Comparison of ENCODE assay signal across 19 mouse cellular contexts in the genomic region with DNA sequence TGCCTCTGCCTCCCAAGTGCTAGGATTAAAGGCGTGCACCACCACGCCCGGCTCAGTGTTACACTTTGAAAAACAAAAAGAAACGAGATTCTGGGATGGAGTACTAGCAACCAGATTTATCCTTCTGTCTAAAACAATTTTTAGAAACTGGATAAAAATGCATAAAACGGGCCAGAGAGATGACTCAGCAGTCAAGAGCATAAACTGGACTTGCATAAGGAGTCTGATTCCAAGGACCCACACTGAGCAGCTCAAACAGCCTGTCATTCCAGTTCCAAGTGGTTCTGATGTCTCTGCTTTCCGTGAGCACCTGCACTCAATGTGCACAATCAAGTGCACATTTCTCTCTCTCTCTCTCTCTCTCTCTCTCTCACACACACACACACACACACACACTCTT. TPM values are rescaled to one million over a fixed set of nuclear protein-coding genes. Genes with fewer than 3 reads are reported as not detected.
DNase-seq lines count a peak whose midpoint lies in the region; ATAC-seq and TF ChIP-seq lines count a peak whose summit lies in the region.
"Had no signal": no experiment of that assay in that cellular context is flagged by ENCODE, and none has a peak within 500 bp of the region (broad histone marks: within the 10 kb centered on the region; RNA-seq: fewer than 3 reads in every experiment).

No protein-coding gene starts in this region.

- no peak overlapping the region for H3K4me3 ChIP-seq in ES-E14 (ENCODE audit: insufficient read depth in 1 of 2, low read depth in 1 of 2, low read length in 2 of 2, poor library complexity in 1 of 2, severe bottlenecking in 1 of 2)
- no peak overlapping the region for H3K4me3 ChIP-seq in kidney, embryonic 16.5 days (ENCODE audit: low read length)
- H3K4me3 ChIP-seq: hindbrain, embryonic 13.5 days; liver, embryonic 15.5 days; stomach, embryonic 15.5 days had no signal

- H3K36me3 ChIP-seq in ES-E14 (ENCODE audit: control insufficient read depth, insufficient read depth, low read length, poor library complexity, severe bottlenecking), result peaks cover 2% of the 10 kb centered on the region; the same call in 1 of the 2 replicates
- H3K36me3 ChIP-seq in kidney, embryonic 16.5 days (ENCODE audit: insufficient read depth, low read length), result peaks cover 18% of the 10 kb centered on the region

- H3K9me3 ChIP-seq in ES-E14 (ENCODE audit: control insufficient read depth, insufficient read depth, low read depth, low read length), result no peaks in the 10 kb centered on the region
- H3K9me3 ChIP-seq in kidney, embryonic 16.5 days (ENCODE audit: low read length), result 0 out of 2 replicates have a peak, but pooled peaks cover 2% of the 10 kb centered on the region
- H3K9me3 ChIP-seq: hindbrain, embryonic 13.5 days; liver, embryonic 15.5 days; stomach, embryonic 15.5 days had no signal

- WGBS in kidney, embryonic 16.5 days, result 90% methylated on average over 6 of the region's 6 CpGs

- no peaks in the 10 kb centered on the region for H3K4me1 ChIP-seq in ES-E14 (ENCODE audit: control insufficient read depth in 2 of 2, insufficient read depth in 2 of 2, low read length in 2 of 2, poor library complexity in 1 of 2)
- H3K4me1 ChIP-seq in kidney, embryonic 16.5 days (ENCODE audit: insufficient read depth, low read length), result no peaks in the 10 kb centered on the region
- H3K4me1 ChIP-seq: hindbrain, embryonic 13.5 days; liver, embryonic 15.5 days; stomach, embryonic 15.5 days had no signal

- intact Hi-C loops in left cerebral cortex, postnatal 10 days (cut with DNase I), result no loop called here

- no peak overlapping the region for H3K27ac ChIP-seq in ES-E14 (ENCODE audit: insufficient read depth, low read depth, low read length, poor library complexity, severe bottlenecking)
- H3K27ac ChIP-seq in kidney, embryonic 16.5 days (ENCODE audit: low read length), result no peak overlapping the region
- H3K27ac ChIP-seq: hindbrain, embryonic 13.5 days; liver, embryonic 15.5 days; macrophage; stomach, embryonic 15.5 days had no signal

- no peaks in the 10 kb centered on the region for H3K27me3 ChIP-seq in kidney, embryonic 16.5 days (ENCODE audit: insufficient read depth, low read length)
- H3K27me3 ChIP-seq: hindbrain, embryonic 13.5 days; liver, embryonic 15.5 days; stomach, embryonic 15.5 days had no signal

- no peak overlapping the region; the same call in 1 of the 2 replicates for H3K9ac ChIP-seq in ES-E14 (ENCODE audit: insufficient read depth, low read depth, low read length, poor library complexity, severe bottlenecking)
- no peak overlapping the region for H3K9ac ChIP-seq in kidney, embryonic 16.5 days (replicated peaks; ENCODE audit: low read length)
- H3K9ac ChIP-seq: hindbrain, embryonic 13.5 days; liver, embryonic 15.5 days; stomach, embryonic 15.5 days had no signal

- ATAC-seq in kidney, embryonic 16.5 days (ENCODE audit: low FRiP score, low TSS enrichment), result no peak
- ATAC-seq: intestine, postnatal 0 days had no signal

- in situ Hi-C loops in ES-E14 (cut with MboI; ENCODE audit: low sequenced_read_pairs in 2 of 2, unreplicated experiment in 2 of 2), result no loop called here

- H3K4me2 ChIP-seq in kidney, embryonic 16.5 days (replicated peaks; ENCODE audit: low read depth, low read length), result no peak overlapping the region
- H3K4me2 ChIP-seq: hindbrain, embryonic 13.5 days; liver, embryonic 15.5 days; stomach, embryonic 15.5 days had no signal

- peak; percentile 38 for DNase-seq in adrenal gland, postnatal 14 days
- no peak for DNase-seq in adrenal gland, adult 8-10 months
- DNase-seq in left cerebral cortex, adult 11 months (ENCODE audit: low spot score), result peak; percentile 43
- DNase-seq in left cerebral cortex, postnatal 10 days (ENCODE audit: extremely low spot score in 1 of 2, low spot score in 2 of 2), result no peak
- no peak for DNase-seq in ES-E14 (ENCODE audit: low read depth, low spot score)
- peak; percentile 69 for DNase-seq in cerebellum, adult 9-10 months
- no peak for DNase-seq in embryo, embryonic 9.5 days (ENCODE audit: extremely low spot score)
- DNase-seq: B cell, adult 2 months; kidney, postnatal 36 days; midbrain, embryonic 14.5 days; thymus, postnatal 4 days had no signal

TF ChIP-seq in ES-E14, 5 proteins besides CTCF, POLR2A, EP300 and RAD21:
- TF ChIP-seq ZNF384 (IDR thresholded peaks at IDR 0.05; ENCODE audit: low read depth, low read length) (no peak), MAFK (IDR thresholded peaks at IDR 0.05; ENCODE audit: insufficient read depth, low read depth, low read length) (0 out of 2 replicates have a peak, but pooled peaks have one; percentile 13), CHD2 (IDR thresholded peaks at IDR 0.05; ENCODE audit: low read depth, low read length) (no peak), ZC3H11A (IDR thresholded peaks at IDR 0.05; ENCODE audit: borderline replicate concordance, low read depth, low read length) (no peak)

RNA-seq across cellular contexts. Expression of a gene that starts 22.9 kb away (rescaled TPM):
- not detected in 2 replicates for total RNA-seq in adrenal gland, postnatal 14 days (2021)
- total RNA-seq in adrenal gland, adult 8-10 months (2022), result 10 to 100 TPM in 1 of 4 experiments, 1 to 10 TPM in 2, not detected in 1; 3.6 to 12.4 (median 6.2) TPM
- total RNA-seq in left cerebral cortex, postnatal 10 days (2021), result not detected
- not detected in 2 replicates for total RNA-seq in ES-E14 (2012; rRNA removed)
- not detected in 2 replicates for polyA plus RNA-seq in kidney, embryonic 16.5 days (2015; fragmentation: Nextera tagmentation; extraction: Ambion mirVana)
- polyA plus RNA-seq: heart, postnatal 0 days; intestine, postnatal 0 days; limb, embryonic 11.5 days; liver, embryonic 15.5 days; macrophage had no signal

RNA-seq across cellular contexts. Expression of a gene that starts 34.0 kb away (rescaled TPM):
- total RNA-seq in adrenal gland, postnatal 14 days (2021), result 47.7 and 48.7 TPM in 2 replicates
- total RNA-seq in adrenal gland, adult 8-10 months (2022), result 10 to 100 TPM; 68.1 to 84.6 (median 74.7) TPM
- total RNA-seq in left cerebral cortex, postnatal 10 days (2021), result 10 to 100 TPM; 29.3 to 30.1 TPM
- 6.9 and 15.8 TPM in 2 replicates for total RNA-seq in ES-E14 (2012; rRNA removed)
- 103 and 109 TPM in 2 replicates for polyA plus RNA-seq in kidney, embryonic 16.5 days (2015; fragmentation: Nextera tagmentation; extraction: Ambion mirVana)

Comparison
In these comparisons a context has a peak if more than half of its experiments do, and no peak if none do; other contexts are left out.
1. DNase-seq: peak in adrenal gland, postnatal 14 days (single experiment), left cerebral cortex, adult 11 months (single experiment) and cerebellum, adult 9-10 months (single experiment); none in adrenal gland, adult 8-10 months (single experiment), left cerebral cortex, postnatal 10 days (0 of 2), ES-E14 (single experiment) and embryo, embryonic 9.5 days (single experiment).